In genomic region chr4:94556265-94557054, GRCm38 (mm10) we compare ENCODE assay signal across 8 mouse cellular contexts. TPM values are rescaled to one million over a fixed set of nuclear protein-coding genes. Genes with fewer than 3 reads are reported as not detected.
DNase-seq lines count a peak whose midpoint lies in the region; ATAC-seq and TF ChIP-seq lines count a peak whose summit lies in the region.

Gene Gm10306, plus strand, starts transcription at chr4:94556546.
Gene Caap1, minus strand, starts transcription at chr4:94556796.

- H3K27me3 ChIP-seq in hindbrain, postnatal 0 days (ENCODE audit: insufficient read depth, low read length) = no peaks in the 10 kb centered on the region

- no peaks in the 10 kb centered on the region for H3K9me3 ChIP-seq in hindbrain, postnatal 0 days (ENCODE audit: low read length)

- DNase-seq in ZHBTc4 (ENCODE audit: low read depth, low spot score) = peak; percentile 97
- DNase-seq in gastrocnemius, adult 2 months = peak; percentile 96
- DNase-seq in hindbrain, postnatal 0 days (ENCODE audit: low spot score) = peak; percentile 98
- DNase-seq in left cerebral cortex, adult 2 months (ENCODE audit: extremely low spot score in 1 of 2, low spot score in 2 of 2) = peak; percentile 94 to 97
- peak; percentile 94 for DNase-seq in right cerebral cortex, adult 2 months (ENCODE audit: low spot score in 2 of 2)
- DNase-seq in urinary bladder, postnatal 14 days (ENCODE audit: low spot score) = peak; percentile 95

- TF ChIP-seq CTCF in gastrocnemius, adult 2 months (IDR thresholded peaks at IDR 0.05) = no peak
- TF ChIP-seq CTCF in hindbrain, postnatal 0 days (IDR thresholded peaks at IDR 0.05; ENCODE audit: low read depth) = no peak
- no peak for TF ChIP-seq CTCF in left cerebral cortex, adult 2 months (IDR thresholded peaks at IDR 0.05)

- intact Hi-C loops in gastrocnemius, adult 2 months (cut with DNase I) = loop anchor here (5.0 kb wide), 1 partner anchor 46 kb away; the partner anchor contains the start of gene Plaa
- intact Hi-C loops in left cerebral cortex, adult 2 months (cut with DNase I) = loop anchor here (5.0 kb wide), 1 partner anchor 46 kb away; the partner anchor contains the start of gene Plaa

- H3K4me2 ChIP-seq in hindbrain, postnatal 0 days (ENCODE audit: low read depth, low read length) = peak within 1 kb of the TSS; percentile 71

- H3K27ac ChIP-seq in gastrocnemius, adult 2 months = peak within 1 kb of the TSS; percentile 91
- H3K27ac ChIP-seq in hindbrain, postnatal 0 days = peak within 1 kb of the TSS; percentile 92
- peak within 1 kb of the TSS; percentile 89 for H3K27ac ChIP-seq in left cerebral cortex, adult 2 months

- H3K4me3 ChIP-seq in gastrocnemius, adult 2 months = peak within 1 kb of the TSS; percentile 100
- peak within 1 kb of the TSS; percentile 97 for H3K4me3 ChIP-seq in hindbrain, postnatal 0 days (ENCODE audit: low read length)
- peak within 1 kb of the TSS; percentile 93 for H3K4me3 ChIP-seq in left cerebral cortex, adult 2 months

- peak; percentile 99 for ATAC-seq in common myeloid progenitor, adult 5-6 weeks (replicated peaks; ENCODE audit: low read depth, poor library complexity, severe bottlenecking)
- ATAC-seq in hindbrain, postnatal 0 days = peak; percentile 98
- peak; percentile 99 for ATAC-seq in megakaryocyte, adult 5-6 weeks (ENCODE audit: poor library complexity, severe bottlenecking)

- H3K9ac ChIP-seq in hindbrain, postnatal 0 days (replicated peaks; ENCODE audit: low read length) = peak within 1 kb of the TSS; percentile 89

- peaks cover 3% of the 10 kb centered on the region; the same call in 1 of the 2 replicates for H3K4me1 ChIP-seq in hindbrain, postnatal 0 days (ENCODE audit: insufficient read depth, low read length)

- H3K36me3 ChIP-seq in hindbrain, postnatal 0 days (ENCODE audit: insufficient read depth, low read length) = no peaks in the 10 kb centered on the region

- 1% methylated on average over 82 of the region's 83 CpGs for WGBS in hindbrain, postnatal 0 days

RNA-seq across cellular contexts. Expression of gene Gm10306, which starts in this region (rescaled TPM):
- not detected in 2 replicates for total RNA-seq in common myeloid progenitor, adult 5-6 weeks (2017)
- total RNA-seq in gastrocnemius, adult 2 months (2021) = not detected
- total RNA-seq in hindbrain, postnatal 0 days (2014; rRNA removed) = not detected in 2 replicates
- 0.45 TPM in 1 of 2 replicates, not detected in the other for polyA plus RNA-seq in hindbrain, postnatal 0 days (2015; fragmentation: Nextera tagmentation; extraction: Ambion mirVana)
- total RNA-seq in left cerebral cortex, adult 2 months (2021) = not detected
- total RNA-seq in megakaryocyte, adult 5-6 weeks (2015) = not detected in 2 replicates
- total RNA-seq in megakaryocyte, adult 5-6 weeks (2017) = not detected in 2 replicates

RNA-seq across cellular contexts. Expression of gene Caap1, which starts in this region (rescaled TPM):
- 26.3 and 27.9 TPM in 2 replicates for total RNA-seq in common myeloid progenitor, adult 5-6 weeks (2017)
- total RNA-seq in gastrocnemius, adult 2 months (2021) = 1 to 10 TPM; 2.8 to 3.0 TPM
- 8.5 and 9.4 TPM in 2 replicates for total RNA-seq in hindbrain, postnatal 0 days (2014; rRNA removed)
- 10.3 and 11.0 TPM in 2 replicates for polyA plus RNA-seq in hindbrain, postnatal 0 days (2015; fragmentation: Nextera tagmentation; extraction: Ambion mirVana)
- 10 to 100 TPM in 1 of 2 experiments, 1 to 10 TPM in 1; 9.8 to 11.5 TPM for total RNA-seq in left cerebral cortex, adult 2 months (2021)
- 18.9 and 19.1 TPM in 2 replicates for total RNA-seq in megakaryocyte, adult 5-6 weeks (2015)
- total RNA-seq in megakaryocyte, adult 5-6 weeks (2017) = 19.2 and 19.6 TPM in 2 replicates

Comparison
In these comparisons a context has a peak if more than half of its experiments do, and no peak if none do; other contexts are left out.
1. Peak in every context shown above with its lines: DNase-seq, ATAC-seq, H3K4me3 ChIP-seq and H3K27ac ChIP-seq.